ENCODE assay signal across 14 mouse cellular contexts in the genomic region with DNA sequence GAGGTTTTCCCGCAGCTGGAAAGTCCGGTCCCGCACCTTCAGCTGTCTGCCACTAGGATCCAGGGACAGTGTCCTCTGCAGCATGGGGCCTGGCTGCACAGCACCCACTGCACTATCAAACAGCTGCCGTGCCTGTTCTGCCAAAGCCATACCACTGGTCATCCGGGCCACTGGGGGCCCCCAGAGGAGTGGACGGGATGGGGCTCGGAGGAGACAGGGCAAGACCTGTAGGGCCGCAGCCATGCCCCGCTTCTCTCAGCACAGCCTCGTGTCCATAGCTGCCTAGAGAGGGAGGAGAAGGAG. TPM values are rescaled to one million over a fixed set of nuclear protein-coding genes. Genes with fewer than 3 reads are reported as not detected.
A peak's percentile ranks its signal among the peaks of the same experiment; 100 is the strongest.
DNase-seq lines count a peak whose midpoint lies in the region; ATAC-seq and TF ChIP-seq lines count a peak whose summit lies in the region.
"Had no signal": no experiment of that assay in that cellular context is flagged by ENCODE, and none has a peak within 500 bp of the region (broad histone marks: within the 10 kb centered on the region; RNA-seq: fewer than 3 reads in every experiment).

No protein-coding gene starts in this region.

- DNase-seq in hindbrain, embryonic 14.5 days (ENCODE audit: low spot score): no peak
- DNase-seq in midbrain, embryonic 10.5 days (ENCODE audit: low spot score): no peak
- no peak for DNase-seq in midbrain, embryonic 14.5 days
- no peak for DNase-seq in cerebellum, adult 18-20 months
- DNase-seq: cerebellum, adult 8-10 months; gastrocnemius, adult 2 months; heart, adult 2 months; heart, postnatal 14 days; left cerebral cortex, postnatal 4 days; right cerebral cortex, postnatal 4 days had no signal

- no peaks in the 10 kb centered on the region for H3K27me3 ChIP-seq in hindbrain, embryonic 12.5 days
- no peaks in the 10 kb centered on the region for H3K27me3 ChIP-seq in hindbrain, embryonic 14.5 days (ENCODE audit: control insufficient read depth, insufficient read depth, low read length)
- peaks cover 4% of the 10 kb centered on the region; the same call in 1 of the 2 replicates for H3K27me3 ChIP-seq in midbrain, embryonic 10.5 days (ENCODE audit: low read depth, poor library complexity, severe bottlenecking)
- H3K27me3 ChIP-seq in midbrain, embryonic 14.5 days (ENCODE audit: control insufficient read depth, insufficient read depth, low read length): no peaks in the 10 kb centered on the region
- peaks cover 2% of the 10 kb centered on the region; the same call in 1 of the 2 replicates for H3K27me3 ChIP-seq in liver, embryonic 12.5 days (replicated peaks)
- H3K27me3 ChIP-seq in small intestine, adult 2 months (ENCODE audit: control insufficient read depth, insufficient read depth, low read length): no peaks in the 10 kb centered on the region
- H3K27me3 ChIP-seq: lung, embryonic 15.5 days had no signal

- H3K9ac ChIP-seq in hindbrain, embryonic 12.5 days: no peak overlapping the region
- no peak overlapping the region for H3K9ac ChIP-seq in hindbrain, embryonic 14.5 days
- H3K9ac ChIP-seq in midbrain, embryonic 14.5 days (replicated peaks; ENCODE audit: low read length): no peak overlapping the region
- 0 out of 2 replicates have a peak overlapping the region, but pooled peaks have one; percentile 42 for H3K9ac ChIP-seq in liver, embryonic 12.5 days
- H3K9ac ChIP-seq: lung, embryonic 15.5 days had no signal

- no peak for TF ChIP-seq CTCF in small intestine, adult 2 months (IDR thresholded peaks at IDR 0.05; ENCODE audit: extremely low read depth, insufficient read length, insufficient replicate concordance, low read depth, low read length)

- H3K27ac ChIP-seq in hindbrain, embryonic 12.5 days: peak overlapping the region; percentile 23; the same call in 1 of the 2 replicates
- H3K27ac ChIP-seq in hindbrain, embryonic 14.5 days: no peak overlapping the region
- peak overlapping the region; percentile 47; the same call in 1 of the 2 replicates for H3K27ac ChIP-seq in midbrain, embryonic 10.5 days (replicated peaks)
- no peak overlapping the region for H3K27ac ChIP-seq in midbrain, embryonic 14.5 days (replicated peaks; ENCODE audit: low read depth, low read length)
- peak overlapping the region; percentile 59; the same call in 1 of the 2 replicates for H3K27ac ChIP-seq in liver, embryonic 12.5 days
- 0 out of 2 replicates have a peak overlapping the region, but pooled peaks have one; percentile 17 for H3K27ac ChIP-seq in small intestine, adult 2 months (ENCODE audit: insufficient read depth, low read depth, low read length)
- H3K27ac ChIP-seq: gastrocnemius, adult 2 months; heart, adult 2 months; lung, embryonic 15.5 days had no signal

- no peaks in the 10 kb centered on the region for H3K9me3 ChIP-seq in hindbrain, embryonic 12.5 days (replicated peaks)
- H3K9me3 ChIP-seq in hindbrain, embryonic 14.5 days (ENCODE audit: control insufficient read depth, low read length): no peaks in the 10 kb centered on the region
- H3K9me3 ChIP-seq in midbrain, embryonic 10.5 days (replicated peaks): no peaks in the 10 kb centered on the region
- no peaks in the 10 kb centered on the region for H3K9me3 ChIP-seq in midbrain, embryonic 14.5 days (ENCODE audit: control insufficient read depth, low read length)
- no peaks in the 10 kb centered on the region for H3K9me3 ChIP-seq in liver, embryonic 12.5 days (replicated peaks)
- H3K9me3 ChIP-seq: lung, embryonic 15.5 days had no signal

- H3K36me3 ChIP-seq in hindbrain, embryonic 12.5 days: peaks cover 17% of the 10 kb centered on the region
- peaks cover 14% of the 10 kb centered on the region for H3K36me3 ChIP-seq in hindbrain, embryonic 14.5 days (replicated peaks; ENCODE audit: control insufficient read depth, insufficient read depth)
- H3K36me3 ChIP-seq in midbrain, embryonic 10.5 days: peaks cover 25% of the 10 kb centered on the region
- peaks cover 25% of the 10 kb centered on the region for H3K36me3 ChIP-seq in midbrain, embryonic 14.5 days (ENCODE audit: control insufficient read depth, insufficient read depth, low read length)
- no peaks in the 10 kb centered on the region for H3K36me3 ChIP-seq in liver, embryonic 12.5 days
- no peaks in the 10 kb centered on the region for H3K36me3 ChIP-seq in small intestine, adult 2 months (ENCODE audit: control insufficient read depth, insufficient read depth, low read length)
- H3K36me3 ChIP-seq: lung, embryonic 15.5 days had no signal

- H3K4me2 ChIP-seq in hindbrain, embryonic 12.5 days (replicated peaks): no peak overlapping the region
- H3K4me2 ChIP-seq in hindbrain, embryonic 14.5 days (replicated peaks): no peak overlapping the region
- no peak overlapping the region for H3K4me2 ChIP-seq in midbrain, embryonic 14.5 days (ENCODE audit: low read length)
- H3K4me2 ChIP-seq in liver, embryonic 12.5 days: peak overlapping the region; percentile 46
- H3K4me2 ChIP-seq: lung, embryonic 15.5 days had no signal

- H3K4me1 ChIP-seq in hindbrain, embryonic 12.5 days: peaks cover 15% of the 10 kb centered on the region; the same call in 1 of the 2 replicates
- peaks cover 9% of the 10 kb centered on the region; the same call in 1 of the 2 replicates for H3K4me1 ChIP-seq in hindbrain, embryonic 14.5 days (replicated peaks; ENCODE audit: control insufficient read depth, insufficient read depth, low read length)
- H3K4me1 ChIP-seq in midbrain, embryonic 10.5 days: peaks cover 53% of the 10 kb centered on the region
- H3K4me1 ChIP-seq in midbrain, embryonic 14.5 days (ENCODE audit: control insufficient read depth, insufficient read depth, low read length): peaks cover 12% of the 10 kb centered on the region; the same call in 1 of the 2 replicates
- H3K4me1 ChIP-seq in liver, embryonic 12.5 days: peaks cover 12% of the 10 kb centered on the region
- peaks cover 24% of the 10 kb centered on the region for H3K4me1 ChIP-seq in small intestine, adult 2 months (ENCODE audit: control insufficient read depth, insufficient read depth, insufficient read length, low read length)
- H3K4me1 ChIP-seq: lung, embryonic 15.5 days had no signal

- no peak for ATAC-seq in hindbrain, embryonic 12.5 days (ENCODE audit: low FRiP score)
- no peak for ATAC-seq in hindbrain, embryonic 14.5 days (ENCODE audit: low FRiP score)
- ATAC-seq in midbrain, embryonic 14.5 days (ENCODE audit: low FRiP score, low TSS enrichment): no peak
- ATAC-seq in liver, embryonic 12.5 days: peak; percentile 23; the same call in 1 of the 2 replicates

- WGBS in hindbrain, embryonic 12.5 days: 78% methylated on average over 10 of the region's 10 CpGs
- WGBS in hindbrain, embryonic 14.5 days: 87% methylated on average over 10 of the region's 10 CpGs
- 85% methylated on average over 10 of the region's 10 CpGs for whole genome bisulfite sequencing in midbrain, embryonic 10.5 days
- WGBS in midbrain, embryonic 14.5 days: 83% methylated on average over 10 of the region's 10 CpGs
- 76% methylated on average over 10 of the region's 10 CpGs for WGBS in liver, embryonic 12.5 days (ENCODE audit: insufficient replicate concordance)
- WGBS in small intestine, adult 2 months: 88% methylated on average over 10 of the region's 10 CpGs

- TF ChIP-seq POLR2A in small intestine, adult 2 months (IDR thresholded peaks at IDR 0.05; ENCODE audit: low read depth, low read length): no peak

- H3K4me3 ChIP-seq in hindbrain, embryonic 12.5 days: no peak overlapping the region
- no peak overlapping the region for H3K4me3 ChIP-seq in hindbrain, embryonic 14.5 days (replicated peaks; ENCODE audit: low read length)
- no peak overlapping the region for H3K4me3 ChIP-seq in midbrain, embryonic 10.5 days
- no peak overlapping the region for H3K4me3 ChIP-seq in midbrain, embryonic 14.5 days (replicated peaks; ENCODE audit: low read depth, low read length)
- H3K4me3 ChIP-seq in liver, embryonic 12.5 days: peak overlapping the region; percentile 32
- peak overlapping the region; percentile 34 for H3K4me3 ChIP-seq in small intestine, adult 2 months (ENCODE audit: low read depth, low read length)
- H3K4me3 ChIP-seq: gastrocnemius, adult 2 months; heart, adult 2 months; lung, embryonic 15.5 days had no signal

RNA-seq across cellular contexts. Expression of a gene that starts 0.4 kb away (rescaled TPM):
- polyA plus RNA-seq in hindbrain, embryonic 12.5 days (2016; fragmentation: Nextera tagmentation; extraction: Ambion mirVana): 5.1 and 5.6 TPM in 2 replicates
- 2.3 and 3.0 TPM in 2 replicates for polyA plus RNA-seq in hindbrain, embryonic 14.5 days (2014; fragmentation: Nextera tagmentation; extraction: Ambion mirVana)
- polyA plus RNA-seq in midbrain, embryonic 10.5 days (2016; fragmentation: Nextera tagmentation; extraction: Ambion mirVana): 5.0 and 8.4 TPM in 2 replicates
- 4.6 and 6.8 TPM in 2 replicates for polyA plus RNA-seq in midbrain, embryonic 14.5 days (2014; fragmentation: Nextera tagmentation; extraction: Ambion mirVana)
- polyA plus RNA-seq in liver, embryonic 12.5 days (2016; fragmentation: Nextera tagmentation; extraction: Ambion mirVana): 14.1 and 15.7 TPM in 2 replicates
- 11.7 and 20.9 TPM in 2 replicates for polyA plus RNA-seq in small intestine, adult 2 months (2012; rRNA removed)

RNA-seq across cellular contexts. Expression of a gene that starts 13.2 kb away (rescaled TPM):
- 34.1 and 38.9 TPM in 2 replicates for polyA plus RNA-seq in hindbrain, embryonic 12.5 days (2016; fragmentation: Nextera tagmentation; extraction: Ambion mirVana)
- polyA plus RNA-seq in hindbrain, embryonic 14.5 days (2014; fragmentation: Nextera tagmentation; extraction: Ambion mirVana): 40.2 and 42.3 TPM in 2 replicates
- 23.4 and 29.3 TPM in 2 replicates for polyA plus RNA-seq in midbrain, embryonic 10.5 days (2016; fragmentation: Nextera tagmentation; extraction: Ambion mirVana)
- polyA plus RNA-seq in midbrain, embryonic 14.5 days (2014; fragmentation: Nextera tagmentation; extraction: Ambion mirVana): 54.0 and 75.3 TPM in 2 replicates
- polyA plus RNA-seq in liver, embryonic 12.5 days (2016; fragmentation: Nextera tagmentation; extraction: Ambion mirVana): 11.5 and 11.8 TPM in 2 replicates
- polyA plus RNA-seq in small intestine, adult 2 months (2012; rRNA removed): 16.9 and 33.1 TPM in 2 replicates

RNA-seq across cellular contexts. Expression of a gene that starts 42.0 kb away (rescaled TPM):
- 32.3 and 37.0 TPM in 2 replicates for polyA plus RNA-seq in hindbrain, embryonic 12.5 days (2016; fragmentation: Nextera tagmentation; extraction: Ambion mirVana)
- polyA plus RNA-seq in hindbrain, embryonic 14.5 days (2014; fragmentation: Nextera tagmentation; extraction: Ambion mirVana): 13.0 and 13.4 TPM in 2 replicates
- 46.2 and 52.1 TPM in 2 replicates for polyA plus RNA-seq in midbrain, embryonic 10.5 days (2016; fragmentation: Nextera tagmentation; extraction: Ambion mirVana)
- polyA plus RNA-seq in midbrain, embryonic 14.5 days (2014; fragmentation: Nextera tagmentation; extraction: Ambion mirVana): 11.3 and 13.1 TPM in 2 replicates
- 17.0 and 17.8 TPM in 2 replicates for polyA plus RNA-seq in liver, embryonic 12.5 days (2016; fragmentation: Nextera tagmentation; extraction: Ambion mirVana)
- polyA plus RNA-seq in small intestine, adult 2 months (2012; rRNA removed): 10.7 and 14.9 TPM in 2 replicates

RNA-seq across cellular contexts. Expression of a gene that starts 45.3 kb away (rescaled TPM):
- 60.2 and 62.1 TPM in 2 replicates for polyA plus RNA-seq in hindbrain, embryonic 12.5 days (2016; fragmentation: Nextera tagmentation; extraction: Ambion mirVana)
- polyA plus RNA-seq in hindbrain, embryonic 14.5 days (2014; fragmentation: Nextera tagmentation; extraction: Ambion mirVana): 49.6 and 52.9 TPM in 2 replicates
- 69.7 and 74.8 TPM in 2 replicates for polyA plus RNA-seq in midbrain, embryonic 10.5 days (2016; fragmentation: Nextera tagmentation; extraction: Ambion mirVana)
- polyA plus RNA-seq in midbrain, embryonic 14.5 days (2014; fragmentation: Nextera tagmentation; extraction: Ambion mirVana): 46.4 and 55.4 TPM in 2 replicates
- polyA plus RNA-seq in liver, embryonic 12.5 days (2016; fragmentation: Nextera tagmentation; extraction: Ambion mirVana): 34.7 and 35.9 TPM in 2 replicates
- polyA plus RNA-seq in small intestine, adult 2 months (2012; rRNA removed): 13.7 and 21.2 TPM in 2 replicates

Comparison
In these comparisons a context has a peak if more than half of its experiments do, and no peak if none do; other contexts are left out.
1. H3K27ac ChIP-seq: peak in hindbrain, embryonic 12.5 days (single experiment), midbrain, embryonic 10.5 days (single experiment), liver, embryonic 12.5 days (single experiment) and small intestine, adult 2 months (single experiment); none in hindbrain, embryonic 14.5 days (single experiment) and midbrain, embryonic 14.5 days (single experiment).
2. H3K4me3 ChIP-seq: peak in liver, embryonic 12.5 days (single experiment) and small intestine, adult 2 months (single experiment); none in hindbrain, embryonic 12.5 days (single experiment), hindbrain, embryonic 14.5 days (single experiment), midbrain, embryonic 10.5 days (single experiment) and midbrain, embryonic 14.5 days (single experiment).